Mouse (Mus musculus): Measurements from ENCODE around the gene Shank2.

- no peak for TF ChIP-seq CTCF (IDR thresholded peaks at IDR 0.05)
- no peak for TF ChIP-seq EP300 (IDR thresholded peaks at IDR 0.05; ENCODE audit: insufficient read depth, low read depth, low read length)
Measured at GRCm38 (mm10) chr7:144133388-144133998, 131.8 kb downstream of the Shank2 start.

Data from heart, adult 2 months (tissue).